Mouse (Mus musculus) cortical plate, adult 2 months (tissue): ENCODE data around the gene Grm8.

Source experiments
- CTCF ChIP-seq: fragments of 200-500 bp; IDR thresholded peaks from 2 replicates; pipeline ENCODE4 v1.5.1; 2011; ENCODE audit warnings: mild to moderate bottlenecking, control low read depth, low read length; ENCODE audit not compliant: insufficient read depth; ENCODE audit errors: extremely low read depth
- POLR2A ChIP-seq: fragments of 200-500 bp; IDR thresholded peaks from 2 replicates; pipeline ENCODE4 v1.6.1; 2011; ENCODE audit warnings: mild to moderate bottlenecking, low read length, control low read depth; ENCODE audit not compliant: insufficient read depth; ENCODE audit errors: extremely low read depth

DNA sequence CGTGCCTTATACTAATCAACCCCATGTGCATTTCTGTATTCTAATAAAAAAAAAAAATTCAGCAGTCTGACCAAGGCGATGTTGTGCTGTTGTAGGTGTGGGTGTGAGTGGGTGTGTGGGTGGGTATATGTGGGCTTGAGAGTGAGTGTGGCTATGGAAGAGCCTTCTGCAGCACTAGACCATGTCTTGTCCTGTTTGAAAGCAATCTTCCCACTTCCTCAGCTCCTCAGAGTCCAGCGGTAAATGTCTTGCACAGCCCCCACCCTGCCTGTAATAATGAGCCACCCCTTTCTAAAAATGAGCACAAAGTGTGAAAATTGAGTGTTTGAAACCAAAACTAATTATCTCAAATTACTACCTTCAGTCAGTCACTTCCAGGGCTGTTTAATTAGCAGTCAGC is 152.4 kb downstream of the Grm8 start:
- TF ChIP-seq CTCF (no peak), POLR2A (no peak)
